Comparison of ENCODE assay signal across 16 mouse cellular contexts in the genomic region with DNA sequence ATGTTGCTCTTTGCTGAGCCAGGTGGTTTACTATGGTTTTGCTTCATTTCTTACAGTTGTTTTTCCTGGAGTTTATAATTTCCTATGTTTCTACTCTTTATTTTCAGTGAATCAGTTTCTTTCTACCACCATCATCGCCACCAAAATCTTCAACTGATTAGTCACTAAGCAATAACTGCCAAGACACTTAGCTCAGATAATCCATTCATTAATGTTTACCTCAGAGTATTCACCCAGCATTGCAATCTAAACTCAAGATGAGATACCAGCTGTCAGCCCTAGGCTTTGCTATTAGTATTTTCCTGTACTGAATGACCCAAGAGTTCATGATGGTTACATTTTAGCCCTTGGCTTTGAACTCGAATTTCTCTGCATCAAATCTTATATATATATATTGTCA.
"Had no signal": no experiment of that assay in that cellular context is flagged by ENCODE, and none has a peak within 500 bp of the region (broad histone marks: within the 10 kb centered on the region; RNA-seq: fewer than 3 reads in every experiment).

No protein-coding gene starts in this region.

- ATAC-seq: lung, postnatal 0 days had no signal

- H3K36me3 ChIP-seq: lung, embryonic 15.5 days; midbrain, embryonic 12.5 days; neural tube, embryonic 12.5 days; stomach, embryonic 15.5 days had no signal

- H3K27ac ChIP-seq: lung, embryonic 15.5 days; macrophage; midbrain, embryonic 12.5 days; neural tube, embryonic 12.5 days; stomach, embryonic 15.5 days; stomach, postnatal 0 days had no signal

- DNase-seq: lung, adult 2 months; lung, postnatal 14 days; lung, postnatal 36 days; midbrain, embryonic 14.5 days; right cerebral cortex, postnatal 14 days; thymus, adult 2 months; thymus, postnatal 25 days; thymus, postnatal 4 days had no signal

- H3K27me3 ChIP-seq: lung, embryonic 15.5 days; megakaryocyte, embryonic 14.5 days; neural tube, embryonic 12.5 days; stomach, embryonic 15.5 days had no signal

- H3K9me3 ChIP-seq: lung, embryonic 15.5 days; megakaryocyte, embryonic 14.5 days; midbrain, embryonic 12.5 days; neural tube, embryonic 12.5 days; stomach, embryonic 15.5 days had no signal

- H3K4me1 ChIP-seq: lung, embryonic 15.5 days; megakaryocyte, embryonic 14.5 days; stomach, embryonic 15.5 days had no signal

- H3K9ac ChIP-seq: lung, embryonic 15.5 days; midbrain, embryonic 12.5 days; neural tube, embryonic 12.5 days; stomach, embryonic 15.5 days had no signal

- H3K4me3 ChIP-seq: lung, embryonic 15.5 days; megakaryocyte, embryonic 14.5 days; midbrain, embryonic 12.5 days; neural tube, embryonic 12.5 days; stomach, embryonic 15.5 days had no signal

- H3K4me2 ChIP-seq: lung, embryonic 15.5 days; midbrain, embryonic 12.5 days; neural tube, embryonic 12.5 days; stomach, embryonic 15.5 days had no signal
